Mouse (Mus musculus): Measurements from ENCODE around the gene Cfap61. TPM values are rescaled to one million over a fixed set of nuclear protein-coding genes. Genes with fewer than 3 reads are reported as not detected.
A peak's percentile ranks its signal among the peaks of the same experiment; 100 is the strongest.

Gene Cfap61
- polyA plus RNA-seq, 1 experiment from 2014 or later = 1.0 TPM

DNA sequence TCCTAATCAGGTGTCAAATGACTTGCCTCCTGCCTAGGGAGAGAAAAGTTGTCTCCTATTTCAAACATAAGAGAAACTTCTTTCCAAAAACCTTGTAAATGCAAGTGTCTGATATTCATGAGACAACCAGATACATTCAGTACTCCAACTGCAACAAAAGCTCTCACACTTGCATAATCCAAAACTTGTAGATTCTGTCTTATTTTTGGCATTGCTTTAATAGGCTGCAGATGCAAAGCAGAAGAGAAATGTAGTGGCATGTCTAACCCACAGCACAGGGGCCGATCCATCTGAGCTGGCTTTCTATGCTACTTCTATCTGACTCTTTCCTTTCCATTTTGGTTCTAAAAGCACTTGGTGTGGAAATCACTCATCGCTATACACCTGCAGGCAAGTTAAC lies 296.9 kb downstream of the Cfap61 start:
- WGBS = 86% methylated on average over 2 of the region's 2 CpGs
- H3K4me3 ChIP-seq = no peak overlapping the region
- no peak for DNase-seq (ENCODE audit: low spot score)
- H3K4me1 ChIP-seq = no peaks in the 10 kb centered on the region
- peaks cover 28% of the 10 kb centered on the region for H3K27me3 ChIP-seq (ENCODE audit: insufficient read depth, poor library complexity, severe bottlenecking)
- no peak overlapping the region for H3K27ac ChIP-seq
- no peaks in the 10 kb centered on the region for H3K36me3 ChIP-seq
- H3K9me3 ChIP-seq = no peaks in the 10 kb centered on the region

DNA sequence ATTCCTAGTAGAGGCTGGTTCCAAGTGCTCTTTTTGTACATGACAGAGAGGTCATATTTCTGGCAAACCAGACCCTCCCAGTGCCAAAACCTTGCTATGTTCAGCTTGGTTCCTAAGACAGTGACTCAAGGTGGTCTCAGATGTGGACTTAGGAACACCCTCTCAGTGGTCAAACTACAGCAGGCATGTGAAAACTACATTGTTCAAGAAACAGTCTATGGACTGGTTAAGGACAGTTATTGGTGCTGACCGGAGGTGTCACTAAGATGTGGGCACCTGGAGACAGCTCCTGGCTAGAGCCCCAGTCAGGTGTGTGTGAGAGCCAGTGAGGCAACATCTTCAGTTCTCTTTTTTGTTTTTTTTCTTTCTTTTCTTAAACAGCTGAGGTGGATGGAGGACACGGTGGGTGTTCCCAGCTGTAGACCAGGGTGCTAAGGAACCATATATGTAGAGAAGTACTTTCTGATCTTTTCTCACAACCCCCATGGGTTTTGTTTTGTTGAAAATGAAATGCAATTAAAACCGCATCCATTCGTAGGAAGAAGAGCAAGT lies 304.7 kb downstream of the Cfap61 start:
- no peak for DNase-seq (ENCODE audit: low spot score)
- WGBS = 86% methylated on average over 4 of the region's 4 CpGs
- Histone ChIP-seq H3K4me1 (no peaks in the 10 kb centered on the region), H3K4me3 (no peak overlapping the region), H3K27ac (no peak overlapping the region), H3K9me3 (no peaks in the 10 kb centered on the region), H3K27me3 (ENCODE audit: insufficient read depth, poor library complexity, severe bottlenecking) (no peaks in the 10 kb centered on the region), H3K36me3 (peaks cover 6% of the 10 kb centered on the region; the same call in 1 of the 2 replicates)

DNA sequence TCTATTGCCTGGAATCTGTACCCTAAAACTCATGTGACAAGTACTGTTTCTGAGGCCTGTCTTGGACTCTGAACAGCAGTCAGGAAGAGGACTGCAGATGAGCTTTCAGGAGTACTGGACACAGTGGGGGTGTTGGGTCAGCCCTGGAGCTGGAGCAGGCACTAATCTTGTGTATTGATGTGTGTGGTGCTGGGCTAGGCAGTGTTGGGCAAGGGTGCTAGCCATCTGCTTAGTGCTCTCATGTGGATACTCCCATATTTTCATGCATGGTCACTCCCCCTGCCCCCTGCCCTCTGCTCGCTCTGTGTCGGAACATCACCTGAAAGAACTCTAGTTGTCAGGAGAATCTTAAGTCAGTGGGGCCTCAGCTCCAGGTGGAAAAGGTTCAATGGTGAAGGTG lies 309.5 kb downstream of the Cfap61 start:
- no peak overlapping the region for H3K4me3 ChIP-seq
- H3K9me3 ChIP-seq = no peaks in the 10 kb centered on the region
- WGBS = 91% methylated on average over 2 of the region's 2 CpGs
- H3K27me3 ChIP-seq (ENCODE audit: insufficient read depth, poor library complexity, severe bottlenecking) = no peaks in the 10 kb centered on the region
- no peak overlapping the region for H3K27ac ChIP-seq
- peaks cover 9% of the 10 kb centered on the region; the same call in 1 of the 2 replicates for H3K36me3 ChIP-seq
- peaks cover 37% of the 10 kb centered on the region for H3K4me1 ChIP-seq
- DNase-seq (ENCODE audit: low spot score) = no peak

DNA sequence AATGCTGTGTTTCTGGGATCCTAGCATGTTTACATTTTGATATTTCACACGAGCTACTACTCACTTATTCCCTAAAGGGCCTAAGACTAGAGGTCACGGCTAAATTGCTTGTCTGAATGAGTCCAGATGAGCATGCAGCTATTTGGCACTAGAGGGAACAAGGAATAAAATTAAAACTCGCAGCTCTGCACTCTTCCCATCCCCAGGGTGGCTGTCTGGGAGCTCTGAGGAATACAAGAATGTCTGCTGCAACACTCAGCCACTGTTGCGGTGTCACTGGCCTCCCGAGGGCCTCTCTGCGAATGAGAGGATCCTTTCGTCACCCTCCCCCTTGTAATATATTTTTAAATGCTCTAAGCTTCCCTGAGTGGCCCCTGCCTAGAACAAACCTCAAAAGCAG lies 310.8 kb downstream of the Cfap61 start:
- 41% methylated on average over 7 of the region's 7 CpGs for WGBS
- Histone ChIP-seq H3K4me3 (no peak overlapping the region), H3K27me3 (ENCODE audit: insufficient read depth, poor library complexity, severe bottlenecking) (no peaks in the 10 kb centered on the region), H3K4me1 (peaks cover 37% of the 10 kb centered on the region), H3K9me3 (no peaks in the 10 kb centered on the region), H3K27ac (peak overlapping the region; percentile 59; the same call in 1 of the 2 replicates), H3K36me3 (peaks cover 7% of the 10 kb centered on the region; the same call in 1 of the 2 replicates)
- DNase-seq (ENCODE audit: low spot score) = no peak

DNA sequence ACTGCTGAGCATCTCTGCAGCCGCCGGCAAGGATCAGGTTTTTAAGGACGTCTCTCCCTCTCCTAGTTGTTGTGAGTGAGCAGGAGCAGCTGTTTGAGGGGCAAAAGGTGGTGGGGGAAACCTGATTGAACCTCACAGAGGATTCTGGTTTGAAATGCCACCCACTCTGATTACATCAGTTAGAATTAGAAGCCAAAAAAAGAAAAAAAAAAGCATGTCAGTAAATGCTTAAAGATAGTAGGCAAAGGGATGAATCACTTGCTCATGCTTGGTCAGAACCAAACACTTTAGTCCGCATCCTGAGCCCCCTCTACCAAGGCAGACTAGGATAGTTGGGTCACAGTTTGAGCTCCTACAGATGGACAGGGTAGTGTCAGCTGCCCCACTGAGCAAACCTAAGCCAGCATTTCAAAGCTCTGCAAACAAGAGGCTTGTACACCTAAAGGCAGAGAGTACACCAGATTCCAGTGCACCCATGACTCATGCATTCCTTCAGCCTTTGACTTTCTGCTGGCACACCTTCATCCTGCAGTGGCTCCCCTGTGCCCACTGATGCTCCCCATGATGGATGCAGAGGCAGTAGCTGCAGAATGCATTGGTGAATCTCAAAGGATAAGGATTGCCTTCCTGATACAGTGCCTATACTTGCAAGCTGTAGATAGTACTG lies 312.0 kb downstream of the Cfap61 start:
- Histone ChIP-seq H3K27ac (no peak overlapping the region), H3K36me3 (peaks cover 7% of the 10 kb centered on the region; the same call in 1 of the 2 replicates), H3K27me3 (ENCODE audit: insufficient read depth, poor library complexity, severe bottlenecking) (no peaks in the 10 kb centered on the region), H3K4me3 (no peak overlapping the region), H3K4me1 (peaks cover 37% of the 10 kb centered on the region), H3K9me3 (no peaks in the 10 kb centered on the region)
- WGBS = 80% methylated on average over 4 of the region's 4 CpGs
- no peak for DNase-seq (ENCODE audit: low spot score)

DNA sequence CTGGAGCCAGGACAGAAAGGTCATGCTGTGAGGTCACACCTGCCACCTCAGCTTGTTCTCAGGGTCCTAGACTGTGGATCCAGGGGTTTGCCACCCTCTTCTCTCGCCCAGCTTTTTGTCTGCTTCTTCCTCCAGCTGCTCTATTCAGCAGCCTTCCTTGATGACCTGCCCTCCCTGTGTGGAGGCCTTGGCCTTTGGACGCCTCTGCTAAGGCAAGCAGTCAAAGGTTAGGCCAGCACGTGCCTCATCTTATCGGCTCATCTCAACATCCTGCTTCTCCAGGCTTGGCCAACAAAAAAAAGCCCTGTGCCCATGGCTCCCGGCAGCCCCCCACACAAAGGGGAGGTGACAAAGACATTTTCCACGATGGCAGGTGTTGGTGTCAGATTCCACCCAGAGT lies 313.0 kb downstream of the Cfap61 start:
- H3K27me3 ChIP-seq (ENCODE audit: insufficient read depth, poor library complexity, severe bottlenecking) = no peaks in the 10 kb centered on the region
- H3K4me3 ChIP-seq = no peak overlapping the region
- no peak for DNase-seq (ENCODE audit: low spot score)
- H3K9me3 ChIP-seq = no peaks in the 10 kb centered on the region
- H3K36me3 ChIP-seq = peaks cover 7% of the 10 kb centered on the region; the same call in 1 of the 2 replicates
- no peak overlapping the region for H3K27ac ChIP-seq
- WGBS = 24% methylated on average over 6 of the region's 6 CpGs
- peaks cover 37% of the 10 kb centered on the region for H3K4me1 ChIP-seq

DNA sequence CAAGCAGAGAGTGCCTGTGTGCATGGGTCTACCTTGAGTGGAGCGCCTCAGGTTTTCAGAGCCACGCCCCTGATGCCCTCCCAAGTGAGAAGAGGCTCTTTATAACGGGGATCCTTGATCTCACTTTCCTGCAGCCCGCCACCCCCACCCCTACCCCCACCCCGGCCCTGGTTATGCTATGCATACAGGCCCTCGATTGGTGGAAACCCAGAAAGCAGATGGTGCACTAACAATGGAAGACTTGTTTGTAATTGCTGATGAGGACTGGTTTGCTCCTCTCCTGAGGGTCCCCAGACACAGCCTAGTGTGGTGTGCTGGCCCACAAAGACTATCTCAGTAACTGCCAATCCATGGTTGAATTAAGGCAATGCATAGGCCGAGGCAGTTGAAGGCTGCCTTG lies 314.4 kb downstream of the Cfap61 start:
- H3K4me3 ChIP-seq = no peak overlapping the region
- no peaks in the 10 kb centered on the region for H3K27me3 ChIP-seq (ENCODE audit: insufficient read depth, poor library complexity, severe bottlenecking)
- H3K36me3 ChIP-seq = peaks cover 5% of the 10 kb centered on the region; the same call in 1 of the 2 replicates
- WGBS = 89% methylated on average over 7 of the region's 7 CpGs
- peaks cover 37% of the 10 kb centered on the region for H3K4me1 ChIP-seq
- no peak for DNase-seq (ENCODE audit: low spot score)
- H3K27ac ChIP-seq = no peak overlapping the region
- no peaks in the 10 kb centered on the region for H3K9me3 ChIP-seq

DNA sequence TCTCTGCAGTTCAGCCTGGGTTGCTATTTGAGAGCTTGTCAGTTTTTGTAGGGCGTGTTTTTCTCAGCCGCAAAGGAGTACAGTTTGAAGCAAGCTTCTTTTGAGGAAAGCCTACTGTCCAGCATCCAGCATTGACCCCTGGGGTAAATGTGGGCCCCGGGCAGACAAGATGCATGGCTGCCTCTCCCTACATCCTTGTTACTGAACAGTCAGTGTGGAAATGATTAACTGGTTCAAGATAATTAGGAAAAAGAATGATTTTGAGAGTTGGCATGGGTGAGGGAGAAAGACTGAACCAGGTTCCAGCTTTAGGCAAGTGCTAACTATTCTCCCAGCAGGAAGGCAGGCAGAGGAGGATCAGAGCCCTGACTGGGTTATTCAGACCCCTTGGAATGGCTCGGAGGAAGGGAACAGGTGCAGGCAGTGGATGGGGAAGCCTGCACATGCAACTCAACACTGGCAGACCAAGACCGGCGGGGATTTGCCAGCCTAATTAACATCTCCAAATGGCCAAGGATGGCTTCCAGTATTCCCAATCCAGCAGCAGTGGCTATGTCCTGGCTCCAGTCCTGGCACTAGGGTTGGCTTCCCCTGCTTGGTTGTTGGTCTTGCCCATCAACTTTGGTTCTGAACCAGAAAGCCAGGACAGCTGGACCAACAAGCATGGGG lies 315.8 kb downstream of the Cfap61 start:
- H3K9me3 ChIP-seq = no peaks in the 10 kb centered on the region
- DNase-seq (ENCODE audit: low spot score) = no peak
- H3K4me1 ChIP-seq = peaks cover 30% of the 10 kb centered on the region
- H3K27ac ChIP-seq = no peak overlapping the region
- WGBS = 82% methylated on average over 6 of the region's 6 CpGs
- H3K36me3 ChIP-seq = no peaks in the 10 kb centered on the region
- H3K4me3 ChIP-seq = no peak overlapping the region
- H3K27me3 ChIP-seq (ENCODE audit: insufficient read depth, poor library complexity, severe bottlenecking) = no peaks in the 10 kb centered on the region

DNA sequence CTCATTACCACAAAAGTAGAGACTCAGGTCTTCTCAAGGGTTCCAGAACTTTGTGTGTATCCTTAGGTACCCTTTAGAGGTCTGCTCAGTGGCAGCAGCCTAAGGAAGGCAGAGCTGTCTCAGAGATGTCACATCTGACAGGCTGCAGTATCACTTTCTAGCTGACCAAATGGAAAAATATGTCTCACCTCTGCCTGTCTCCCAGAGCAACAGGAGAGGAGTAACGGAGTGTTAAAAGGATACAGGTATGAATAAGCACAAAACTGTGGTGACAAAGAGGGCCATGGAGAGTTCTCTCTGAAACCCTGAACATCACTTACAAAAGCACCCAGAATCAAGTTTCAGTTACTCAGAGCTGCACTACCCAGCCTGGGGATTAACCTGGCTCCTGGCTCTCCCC lies 319.8 kb downstream of the Cfap61 start:
- no peak overlapping the region for H3K27ac ChIP-seq
- no peaks in the 10 kb centered on the region for H3K27me3 ChIP-seq (ENCODE audit: insufficient read depth, poor library complexity, severe bottlenecking)
- no peaks in the 10 kb centered on the region for H3K36me3 ChIP-seq

DNA sequence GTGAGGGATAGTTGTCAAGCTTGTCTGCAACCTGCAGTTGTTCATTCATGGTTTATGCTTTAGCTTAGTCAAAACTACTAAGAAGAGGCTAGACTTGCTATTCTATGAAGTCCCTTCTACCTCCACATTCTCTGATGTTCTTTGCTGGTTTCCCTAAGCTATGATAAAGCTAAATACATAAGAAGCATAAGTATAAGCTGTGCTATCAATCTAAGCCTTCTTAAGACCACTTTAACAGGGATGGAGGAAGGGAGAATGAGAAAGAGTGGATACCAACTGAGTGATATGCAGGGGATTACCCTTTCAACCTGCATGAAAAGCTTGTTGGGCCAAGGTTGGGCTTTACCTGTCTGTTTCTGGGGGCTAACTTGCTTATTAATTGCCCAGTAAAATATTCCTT lies 321.1 kb downstream of the Cfap61 start:
- no peak for DNase-seq (ENCODE audit: low spot score)
- Histone ChIP-seq H3K27me3 (ENCODE audit: insufficient read depth, poor library complexity, severe bottlenecking) (no peaks in the 10 kb centered on the region), H3K4me1 (peaks cover 23% of the 10 kb centered on the region), H3K27ac (no peak overlapping the region), H3K9me3 (no peaks in the 10 kb centered on the region), H3K4me3 (no peak overlapping the region), H3K36me3 (no peaks in the 10 kb centered on the region)

More for the DNA sequence above, 319.8 kb downstream of the Cfap61 start:
- WGBS = 75% methylated on average over 1 of the region's 1 CpGs
- Histone ChIP-seq H3K9me3 (no peaks in the 10 kb centered on the region), H3K4me3 (no peak overlapping the region), H3K4me1 (peaks cover 19% of the 10 kb centered on the region)
- no peak for DNase-seq (ENCODE audit: low spot score)

DNA sequence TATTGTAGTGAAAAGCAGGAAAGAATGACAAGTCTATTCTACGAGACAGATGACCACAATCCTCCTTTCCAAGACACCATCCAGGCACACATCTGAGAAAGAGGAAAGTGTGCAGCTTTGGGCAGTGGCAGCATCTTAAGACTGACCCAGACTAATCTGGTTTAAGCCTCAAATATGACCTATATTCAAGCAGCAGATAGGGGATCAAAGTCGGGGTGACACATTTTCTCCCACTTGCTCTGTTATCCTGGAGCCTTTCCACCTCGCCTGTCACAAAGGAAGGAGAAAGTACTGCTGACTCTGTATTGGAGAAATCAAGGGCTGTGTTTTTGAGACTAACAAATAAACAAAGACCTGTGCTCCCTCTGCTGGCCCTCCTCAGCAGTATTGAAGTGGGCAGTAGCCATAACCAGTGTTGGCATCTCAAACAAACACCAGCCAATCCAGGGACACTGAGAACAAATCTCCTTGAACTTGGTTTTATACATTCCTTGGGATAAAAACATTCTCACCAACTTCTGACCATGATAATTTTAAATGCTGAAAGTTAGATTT lies 321.8 kb downstream of the Cfap61 start:
- Histone ChIP-seq H3K4me3 (no peak overlapping the region), H3K27me3 (ENCODE audit: insufficient read depth, poor library complexity, severe bottlenecking) (no peaks in the 10 kb centered on the region), H3K4me1 (peaks cover 23% of the 10 kb centered on the region), H3K36me3 (no peaks in the 10 kb centered on the region), H3K27ac (no peak overlapping the region), H3K9me3 (no peaks in the 10 kb centered on the region)
- DNase-seq (ENCODE audit: low spot score) = no peak
- WGBS = 59% methylated on average over 3 of the region's 3 CpGs

DNA sequence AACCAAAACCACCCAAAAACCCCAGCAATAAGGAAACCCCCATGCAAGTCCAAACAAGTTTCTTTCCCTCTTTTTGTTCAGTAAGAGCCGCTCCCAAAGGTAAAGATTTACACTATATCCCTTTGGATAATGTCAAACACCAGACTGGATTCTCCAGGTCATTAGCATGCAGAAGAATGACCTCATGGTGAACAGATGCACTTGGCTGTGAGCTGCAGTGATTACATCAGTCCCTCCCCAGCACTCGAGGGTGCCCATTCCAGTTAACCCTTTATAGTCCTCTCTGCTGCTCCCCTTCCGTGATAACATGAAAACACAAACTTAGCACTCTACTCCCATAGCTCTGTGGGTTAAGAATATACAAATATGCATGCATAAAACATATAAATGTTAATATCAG lies 322.5 kb downstream of the Cfap61 start:
- H3K9me3 ChIP-seq = no peaks in the 10 kb centered on the region
- DNase-seq (ENCODE audit: low spot score) = no peak
- no peaks in the 10 kb centered on the region for H3K36me3 ChIP-seq
- no peak overlapping the region for H3K4me3 ChIP-seq
- 47% methylated on average over 3 of the region's 3 CpGs for WGBS
- H3K27me3 ChIP-seq (ENCODE audit: insufficient read depth, poor library complexity, severe bottlenecking) = no peaks in the 10 kb centered on the region
- peaks cover 24% of the 10 kb centered on the region for H3K4me1 ChIP-seq
- H3K27ac ChIP-seq = no peak overlapping the region

DNA sequence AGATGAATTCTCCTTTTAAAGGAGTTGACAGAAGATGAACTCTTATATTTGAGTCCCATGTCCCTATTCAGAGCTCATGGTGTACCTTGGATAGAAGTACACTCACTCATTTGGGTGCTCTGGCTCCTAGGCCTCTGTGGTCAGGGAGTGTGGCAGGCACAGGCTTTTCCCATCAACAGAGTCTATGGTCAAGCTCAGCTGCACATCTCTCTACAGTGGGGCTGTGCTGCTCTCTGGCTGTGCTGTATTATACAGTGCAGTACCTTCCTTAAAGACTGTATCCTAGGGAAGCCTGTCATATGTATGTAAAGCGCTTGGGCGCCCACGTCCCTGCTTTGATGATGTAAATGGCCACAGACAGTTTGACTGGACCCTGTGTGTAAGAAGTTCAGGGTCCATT lies 323.0 kb downstream of the Cfap61 start:
- no peak overlapping the region for H3K27ac ChIP-seq
- no peaks in the 10 kb centered on the region for H3K9me3 ChIP-seq
- 79% methylated on average over 3 of the region's 3 CpGs for WGBS
- DNase-seq (ENCODE audit: low spot score) = no peak
- H3K36me3 ChIP-seq = no peaks in the 10 kb centered on the region
- no peak overlapping the region for H3K4me3 ChIP-seq
- no peaks in the 10 kb centered on the region for H3K27me3 ChIP-seq (ENCODE audit: insufficient read depth, poor library complexity, severe bottlenecking)
- H3K4me1 ChIP-seq = peaks cover 27% of the 10 kb centered on the region

Data from heart, embryonic 10.5 days (tissue).